Mouse (Mus musculus): ENCODE results near the gene Zfyve19. TPM values are rescaled to one million over a fixed set of nuclear protein-coding genes. Genes with fewer than 3 reads are reported as not detected.

Gene Zfyve19
- polyA plus RNA-seq, 1 experiment from 2014 or later, result 49.5 TPM

GRCm38 (mm10) chr2:119196316-119197108, 11.9 kb upstream of the Zfyve19 start:
- DNase-seq (ENCODE audit: low spot score), result peak; percentile 19

- DNase-seq (ENCODE audit: low spot score), result no peak
Observed at GRCm38 (mm10) chr2:119197493-119197892, 10.9 kb upstream of the Zfyve19 start.

DNA sequence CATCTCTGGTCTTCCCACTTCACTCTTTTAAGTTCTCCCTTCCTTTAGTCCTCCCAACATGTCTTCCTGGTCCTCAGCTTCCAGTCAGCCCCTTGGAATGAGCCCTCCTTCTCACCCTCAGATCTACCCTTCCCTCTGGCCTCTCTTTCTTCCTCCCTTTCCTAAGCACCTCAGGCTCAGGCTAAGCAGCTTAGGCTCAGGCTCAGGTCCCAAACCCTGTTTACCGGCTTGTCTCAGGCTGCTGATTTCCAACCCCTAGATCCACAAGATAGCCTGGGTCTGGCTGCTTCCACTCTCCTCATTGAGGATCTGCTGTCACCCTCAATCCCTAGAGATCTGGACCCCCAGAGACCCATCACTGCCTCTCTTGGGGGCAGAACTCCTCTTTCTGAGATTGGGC, 10.4 kb upstream of the Zfyve19 start:
- DNase-seq (ENCODE audit: low spot score), result no peak

DNA sequence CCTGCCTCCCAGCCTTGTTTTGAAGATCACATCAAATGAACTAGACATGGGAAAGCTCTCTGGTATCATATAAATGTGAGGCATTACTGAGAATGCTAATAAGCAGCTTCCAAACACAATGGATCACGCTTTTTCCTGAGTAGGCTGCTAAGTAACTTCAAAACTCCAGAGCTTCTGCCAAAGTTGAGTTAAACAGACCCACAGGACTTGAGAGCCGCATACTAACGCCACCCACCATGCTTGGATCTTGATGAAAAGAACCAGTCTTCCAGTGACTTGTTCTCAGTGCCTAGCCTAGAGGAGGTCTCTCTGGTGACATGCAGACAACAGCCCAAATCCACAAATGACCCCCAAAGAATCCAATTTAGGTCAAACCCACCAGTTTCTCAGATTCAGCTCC, 9.5 kb upstream of the Zfyve19 start:
- no peak for DNase-seq (ENCODE audit: low spot score)

GRCm38 (mm10) chr2:119202914-119203453, 5.4 kb upstream of the Zfyve19 start:
- DNase-seq (ENCODE audit: low spot score), result no peak

DNA sequence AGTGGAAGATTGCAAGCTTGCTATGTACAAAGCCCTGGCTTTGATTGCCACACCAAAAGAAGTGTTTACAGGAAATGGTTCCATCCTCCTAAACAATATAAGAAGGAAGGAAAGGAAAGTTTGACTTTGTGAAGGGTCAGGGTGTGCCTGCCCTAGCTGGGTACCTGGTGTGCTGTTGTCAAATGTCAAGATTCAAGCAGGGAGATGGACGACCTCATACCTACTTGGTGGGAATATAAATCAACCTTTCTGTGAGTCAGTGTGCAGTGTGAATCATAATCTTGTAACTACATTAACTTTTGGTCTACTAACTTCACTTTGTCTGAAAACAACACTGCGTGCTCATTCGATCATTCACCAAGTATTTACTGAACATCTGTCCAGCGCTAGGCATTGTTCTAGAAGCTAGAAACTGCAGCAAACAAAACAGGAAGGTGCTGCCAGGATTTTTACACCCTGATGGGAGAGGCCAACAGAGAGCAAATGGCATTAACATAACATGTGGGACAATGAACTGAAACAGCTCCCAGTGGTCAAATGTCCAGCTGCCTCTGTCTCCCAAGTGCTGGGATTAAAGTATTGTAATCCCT, 4.5 kb upstream of the Zfyve19 start:
- no peak for DNase-seq (ENCODE audit: low spot score)

- DNase-seq (ENCODE audit: low spot score), result no peak
Observed at GRCm38 (mm10) chr2:119207961-119208343, 465 bp upstream of the Zfyve19 start.

- DNase-seq (ENCODE audit: low spot score), result peak; percentile 50
Observed at GRCm38 (mm10) chr2:119209176-119209507, 725 bp downstream of the Zfyve19 start.

- DNase-seq (ENCODE audit: low spot score), result no peak
Observed at GRCm38 (mm10) chr2:119229775-119230704, 21.6 kb downstream of the Zfyve19 start, which contains the start of gene Ppp1r14d. Gene Ppp1r14d, minus strand, starts transcription at chr2:119229906.

DNA sequence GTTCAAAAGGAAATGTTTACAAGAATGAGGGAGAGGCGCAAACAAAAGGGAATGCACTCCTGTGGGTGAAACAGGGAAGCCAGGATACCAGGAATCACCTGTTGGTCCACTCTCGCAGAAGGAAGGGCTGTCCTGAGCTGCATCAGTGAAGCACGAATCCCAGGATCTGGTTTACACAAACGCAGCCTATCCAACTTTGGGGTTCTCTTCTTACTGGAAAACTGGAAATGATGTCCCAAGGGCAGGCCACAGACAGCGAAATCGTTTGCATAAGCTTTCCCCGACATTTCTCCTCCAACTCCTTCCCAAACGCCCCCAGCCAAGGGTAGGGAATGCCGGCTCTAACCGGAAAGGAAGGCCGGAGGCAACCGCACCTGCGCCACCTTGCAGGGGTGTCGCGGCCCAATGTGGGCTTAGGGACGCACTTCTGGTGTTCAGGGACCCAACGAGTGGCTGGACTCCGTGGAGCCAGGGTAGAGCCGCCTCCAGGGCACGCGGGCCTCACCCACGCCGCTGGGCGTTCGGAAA, 28.3 kb downstream of the Zfyve19 start:
- no peak for DNase-seq (ENCODE audit: low spot score)

DNA sequence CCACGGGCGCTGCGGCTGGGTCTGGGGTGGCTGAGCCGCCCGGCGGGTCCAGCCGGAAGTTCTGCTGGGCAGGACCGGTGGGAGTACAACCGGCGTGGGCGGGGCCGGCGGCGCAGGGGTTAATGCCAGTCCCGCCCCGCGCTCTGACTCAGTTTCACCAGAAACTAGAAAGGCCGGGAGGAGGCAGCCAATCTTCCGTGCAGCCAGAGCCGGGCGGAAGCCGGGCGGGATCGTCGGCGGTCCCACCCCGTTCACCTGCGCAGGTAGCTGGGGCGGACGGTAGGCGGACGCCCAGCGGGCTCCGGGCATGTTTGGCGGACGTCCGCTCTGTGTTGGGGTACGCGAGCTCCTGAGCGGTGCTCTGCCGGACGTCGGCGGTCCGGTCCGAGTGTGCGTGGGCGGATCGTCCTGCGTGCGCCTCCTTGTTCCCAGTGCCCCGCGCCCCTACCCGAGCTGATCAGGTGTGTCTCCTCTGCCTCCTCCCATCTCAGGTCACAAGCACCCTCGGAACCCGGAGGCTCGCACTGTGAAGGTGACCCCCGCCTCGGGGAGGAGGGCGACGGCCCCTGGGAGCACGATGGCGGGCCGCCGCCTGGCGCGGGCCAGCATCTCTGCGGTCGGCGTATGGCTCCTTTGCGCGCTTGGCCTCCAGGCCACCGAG, 28.9 kb downstream of the Zfyve19 start, which contains the start of gene Spint1:
Spint1 (plus strand) TSS at position 153 of the 661 bp plus-strand sequence.
- DNase-seq (ENCODE audit: low spot score), result no peak

GRCm38 (mm10) chr2:119237871-119238220, 29.4 kb downstream of the Zfyve19 start:
- DNase-seq (ENCODE audit: low spot score), result no peak

GRCm38 (mm10) chr2:119238671-119239070, 30.3 kb downstream of the Zfyve19 start:
- DNase-seq (ENCODE audit: low spot score), result no peak

- no peak for DNase-seq (ENCODE audit: low spot score)
Observed at GRCm38 (mm10) chr2:119240075-119240818, 31.8 kb downstream of the Zfyve19 start.

DNA sequence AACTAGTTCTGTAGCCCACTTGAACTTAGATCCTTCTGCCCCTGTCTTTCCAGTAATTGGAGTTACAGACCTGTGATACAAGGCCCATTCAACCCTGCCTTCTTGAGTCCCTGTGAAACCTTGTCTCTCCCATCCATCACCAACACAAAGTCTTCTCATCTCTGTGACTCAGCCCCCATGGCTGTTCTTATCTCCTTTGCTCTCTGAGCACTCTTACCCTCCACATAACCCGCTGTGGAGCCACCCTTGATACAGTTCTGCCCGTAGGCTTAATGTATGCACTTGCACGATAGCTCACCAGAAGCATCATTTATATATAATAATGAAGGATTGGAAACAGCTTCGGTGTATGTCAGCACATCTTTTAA, 32.4 kb downstream of the Zfyve19 start:
- no peak for DNase-seq (ENCODE audit: low spot score)

DNA sequence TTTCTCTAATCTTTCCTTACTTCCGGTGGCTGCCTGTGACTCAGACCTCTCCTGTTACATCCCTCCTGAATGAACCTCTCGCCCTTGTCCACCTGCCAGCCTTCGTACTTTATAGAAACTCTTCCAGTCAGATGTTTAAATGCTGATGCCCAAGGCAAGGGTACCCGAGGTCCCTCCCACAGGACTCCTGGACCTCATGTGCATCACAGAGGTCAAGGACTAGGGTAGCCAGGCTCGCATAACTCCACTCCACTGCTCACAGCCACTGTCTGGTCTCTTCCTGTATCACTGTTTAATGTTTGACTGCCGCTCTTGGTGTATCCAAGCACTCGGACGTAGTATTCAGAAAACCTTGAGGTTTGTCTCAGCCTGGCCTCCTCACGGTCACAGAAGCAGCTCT, 34.1 kb downstream of the Zfyve19 start:
- no peak for DNase-seq (ENCODE audit: low spot score)

DNA sequence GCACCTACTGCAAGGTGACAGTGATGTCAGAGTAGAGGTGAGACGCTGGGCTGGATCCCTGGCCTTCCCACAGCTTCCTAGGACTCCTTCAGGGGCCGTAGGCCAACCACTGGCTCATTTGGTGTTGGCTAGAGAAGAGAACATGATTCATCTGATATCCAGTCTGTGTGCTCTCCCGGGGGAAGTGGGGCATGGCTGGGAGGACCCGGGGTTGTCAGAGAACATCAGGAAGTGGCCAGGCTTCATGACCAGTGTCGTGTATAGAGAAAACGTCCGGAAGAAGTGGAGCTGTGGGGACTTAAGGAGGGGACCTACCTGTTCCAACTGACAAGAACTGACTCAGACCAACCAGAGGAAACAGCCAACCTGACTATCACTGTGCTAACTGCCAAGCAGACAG, 36.8 kb downstream of the Zfyve19 start:
- DNase-seq (ENCODE audit: low spot score), result no peak

GRCm38 (mm10) chr2:119247904-119248303, 39.5 kb downstream of the Zfyve19 start:
- DNase-seq (ENCODE audit: low spot score), result no peak

DNA sequence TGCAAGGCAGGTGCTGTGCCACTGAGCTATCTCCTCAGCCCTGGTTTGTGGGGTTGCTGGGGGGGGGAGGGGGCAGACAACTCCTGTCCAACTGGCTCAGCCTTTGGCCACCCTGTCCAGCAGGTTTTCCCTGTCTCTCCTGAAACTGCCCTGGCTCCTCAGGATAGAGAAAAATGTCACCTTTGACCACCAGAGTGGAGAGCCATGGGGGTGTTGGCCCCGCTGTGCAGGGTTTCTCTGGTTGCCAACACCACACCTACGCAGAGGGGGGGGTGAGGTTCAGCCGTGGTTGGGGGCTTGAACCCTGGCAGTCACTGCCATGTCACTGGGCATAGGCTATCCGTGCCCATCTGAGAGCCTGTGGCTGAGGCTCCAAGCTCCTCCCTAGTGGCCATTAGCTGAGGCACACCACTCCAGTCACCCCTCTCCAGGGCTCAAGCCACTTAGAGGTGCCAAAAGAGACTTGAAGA, 41.2 kb downstream of the Zfyve19 start:
- no peak for DNase-seq (ENCODE audit: low spot score)

DNA sequence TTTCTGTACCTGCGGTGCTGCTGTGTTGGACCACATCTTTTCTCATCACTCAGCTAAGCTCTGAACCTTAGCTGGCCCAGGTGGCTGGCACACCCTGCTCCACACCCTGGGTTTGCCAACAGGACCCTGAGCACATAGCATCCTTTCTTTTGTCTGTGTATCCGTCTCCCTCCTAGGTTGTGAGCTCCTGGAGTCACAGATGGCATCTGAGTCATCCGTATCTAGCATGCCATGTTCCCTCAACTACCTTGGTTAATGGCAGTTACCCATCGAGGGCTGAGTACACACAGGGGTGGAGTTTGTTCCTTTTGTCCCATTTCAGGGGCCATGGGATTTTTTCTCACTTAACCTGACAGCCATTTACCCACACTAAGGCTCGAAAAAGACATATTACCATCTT, 42.0 kb downstream of the Zfyve19 start:
- DNase-seq (ENCODE audit: low spot score), result no peak
